Mouse (Mus musculus): Measurements from ENCODE around the gene Rbm17.

GRCm38 (mm10) chr2:11552297-11552821 lies 51.6 kb downstream of the Rbm17 start:
- TF ChIP-seq POLR2A (IDR thresholded peaks at IDR 0.05; ENCODE audit: insufficient read depth, low read depth, low read length) (no peak), CTCF (IDR thresholded peaks at IDR 0.05) (no peak)

Measured in heart, adult 2 months (tissue).